ENCODE assay signal across 8 mouse cellular contexts in the genomic region with DNA sequence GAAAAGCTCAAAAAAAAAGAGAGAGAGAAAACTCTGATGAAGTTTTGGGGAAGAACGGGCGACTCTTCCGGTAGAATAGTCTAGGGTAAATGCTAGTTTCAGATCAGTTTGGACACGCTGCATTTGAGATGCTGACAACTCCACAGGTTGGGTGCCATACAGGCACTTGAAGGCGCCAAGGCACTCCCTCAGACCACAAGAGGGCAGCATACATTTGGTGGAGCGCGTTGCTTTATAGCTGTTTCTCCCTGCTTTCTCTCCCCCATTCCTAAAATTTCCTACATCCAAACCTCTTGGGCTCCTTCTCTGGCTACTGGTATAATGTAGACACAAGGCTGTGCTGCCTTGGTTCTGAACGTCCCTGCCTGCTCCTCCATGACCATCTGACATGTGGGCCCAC. TPM values are rescaled to one million over a fixed set of nuclear protein-coding genes. Genes with fewer than 3 reads are reported as not detected.
DNase-seq lines count a peak whose midpoint lies in the region; ATAC-seq and TF ChIP-seq lines count a peak whose summit lies in the region.

No protein-coding gene starts in this region.

- no peaks in the 10 kb centered on the region for H3K9me3 ChIP-seq in MEL (replicated peaks; ENCODE audit: insufficient read depth, low read length)
- no peaks in the 10 kb centered on the region for H3K9me3 ChIP-seq in erythroblast, embryonic 14.5 days (ENCODE audit: control insufficient read depth, low read length)
- H3K9me3 ChIP-seq in neural tube, embryonic 15.5 days (replicated peaks): no peaks in the 10 kb centered on the region

- peaks cover 19% of the 10 kb centered on the region for H3K79me2 ChIP-seq in MEL (ENCODE audit: control insufficient read depth, insufficient read depth, low read length, poor library complexity)

- DNase-seq in MEL (ENCODE audit: low read depth, low spot score): peak; percentile 77
- peak; percentile 85 for DNase-seq in brain, embryonic 14.5 days (ENCODE audit: low read depth)
- DNase-seq in heart, postnatal 36 days: peak; percentile 67 to 68
- DNase-seq in kidney, postnatal 4 days: peak; percentile 79 to 84
- peak; percentile 49 for DNase-seq in lung, adult 2 months
- DNase-seq in Muller cell, postnatal 12 days (ENCODE audit: inconsistent ontology term): no peak

- H3K27ac ChIP-seq in MEL (ENCODE audit: control insufficient read depth, low read depth, low read length): no peak overlapping the region
- 0 out of 2 replicates have a peak overlapping the region, but pooled peaks have one; percentile 28 for H3K27ac ChIP-seq in neural tube, embryonic 15.5 days (replicated peaks)

- TF ChIP-seq EP300 in MEL (IDR thresholded peaks at IDR 0.05; ENCODE audit: low read depth in 1 of 2, low read length in 2 of 2): no peak

- H3K4me3 ChIP-seq in MEL (ENCODE audit: control insufficient read depth in 1 of 2, insufficient read depth in 1 of 2, low read depth in 2 of 2, low read length in 2 of 2): peak overlapping the region; percentile 90 to 97; a peak in 2 of 4 replicates
- peak overlapping the region; percentile 29 for H3K4me3 ChIP-seq in erythroblast, embryonic 14.5 days (replicated peaks)
- H3K4me3 ChIP-seq in lung, adult 2 months (replicated peaks; ENCODE audit: extremely low read depth, low read depth, low read length): no peak overlapping the region
- H3K4me3 ChIP-seq in neural tube, embryonic 15.5 days (replicated peaks): peak overlapping the region; percentile 83

- H3K4me2 ChIP-seq in neural tube, embryonic 15.5 days: peak overlapping the region; percentile 94

- H3K9ac ChIP-seq in MEL (ENCODE audit: control insufficient read depth, low read depth, low read length, poor library complexity, severe bottlenecking): no peak overlapping the region; the same call in 1 of the 2 replicates
- H3K9ac ChIP-seq in neural tube, embryonic 15.5 days (replicated peaks): no peak overlapping the region

- intact Hi-C loops in heart, postnatal 36 days (cut with DNase I): loop anchor here (1.0 kb wide), 1 partner anchor 23 kb away; no protein-coding TSS in a partner anchor

- 14% methylated on average over 8 of the region's 8 CpGs for WGBS in lung, adult 2 months
- WGBS in neural tube, embryonic 15.5 days: 13% methylated on average over 8 of the region's 8 CpGs

- no peaks in the 10 kb centered on the region; a peak in 1 of 4 replicates for H3K36me3 ChIP-seq in MEL (ENCODE audit: control insufficient read depth in 1 of 2, insufficient read depth in 2 of 2, low read length in 2 of 2)
- H3K36me3 ChIP-seq in erythroblast, embryonic 14.5 days (ENCODE audit: control insufficient read depth): peaks cover 65% of the 10 kb centered on the region
- peaks cover 31% of the 10 kb centered on the region for H3K36me3 ChIP-seq in neural tube, embryonic 15.5 days

- TF ChIP-seq CTCF in MEL (IDR thresholded peaks at IDR 0.05 in 2 of 3, conservative IDR thresholded peaks at IDR 0.05 in 1 of 3; ENCODE audit: control insufficient read depth in 1 of 3, insufficient read depth in 1 of 3, low read depth in 2 of 3, low read length in 3 of 3, poor library complexity in 1 of 3, severe bottlenecking in 1 of 3): peak; percentile 79 to 84 (median 81)
- peak; percentile 89 for TF ChIP-seq CTCF in brain, embryonic 14.5 days (IDR thresholded peaks at IDR 0.05; ENCODE audit: borderline replicate concordance, extremely low read depth, insufficient read depth, insufficient read length)
- TF ChIP-seq CTCF in lung, adult 2 months (IDR thresholded peaks at IDR 0.05; ENCODE audit: insufficient read depth, low read length): peak; percentile 88

- peak; percentile 36 for TF ChIP-seq RAD21 in MEL (IDR thresholded peaks at IDR 0.05; ENCODE audit: low read depth, low read length)

- H3K4me1 ChIP-seq in MEL (ENCODE audit: control insufficient read depth in 1 of 2, insufficient read depth in 2 of 2, low read length in 2 of 2): peaks cover 0 to 10% of the 10 kb centered on the region in 2 experiments; a peak in 2 of 4 replicates
- peaks cover 35% of the 10 kb centered on the region for H3K4me1 ChIP-seq in erythroblast, embryonic 14.5 days (ENCODE audit: control insufficient read depth)
- H3K4me1 ChIP-seq in lung, adult 2 months (ENCODE audit: control insufficient read depth, insufficient read depth, low read length): peaks cover 5% of the 10 kb centered on the region; the same call in 1 of the 2 replicates
- H3K4me1 ChIP-seq in neural tube, embryonic 15.5 days: peaks cover 52% of the 10 kb centered on the region

- H3K27me3 ChIP-seq in MEL (ENCODE audit: control insufficient read depth in 1 of 2, insufficient read depth in 2 of 2, low read length in 2 of 2): no peaks in the 10 kb centered on the region
- H3K27me3 ChIP-seq in erythroblast, embryonic 14.5 days (ENCODE audit: control insufficient read depth): no peaks in the 10 kb centered on the region
- no peaks in the 10 kb centered on the region for H3K27me3 ChIP-seq in neural tube, embryonic 15.5 days (replicated peaks)

- no peak for ATAC-seq in neural tube, embryonic 15.5 days (ENCODE audit: low FRiP score)

- no peak for TF ChIP-seq POLR2A in MEL (IDR thresholded peaks at IDR 0.05; ENCODE audit: control insufficient read depth in 1 of 2, insufficient read depth in 1 of 2, low read depth in 1 of 2, low read length in 2 of 2, poor library complexity in 1 of 2)
- no peak for TF ChIP-seq POLR2A in brain, embryonic 14.5 days (IDR thresholded peaks at IDR 0.05; ENCODE audit: borderline replicate concordance, extremely low read depth, insufficient read depth, insufficient read length, poor library complexity, severe bottlenecking)
- TF ChIP-seq POLR2A in lung, adult 2 months (IDR thresholded peaks at IDR 0.05; ENCODE audit: borderline replicate concordance, extremely low read depth, low read depth, low read length): no peak

TF ChIP-seq in MEL, 35 proteins besides CTCF, POLR2A, EP300 and RAD21 (continues in another document):
- TF ChIP-seq MAZ (IDR thresholded peaks at IDR 0.05; ENCODE audit: low read depth, low read length): no peak
- TF ChIP-seq MYC (IDR thresholded peaks at IDR 0.05; ENCODE audit: low read depth, low read length): 0 out of 2 replicates have a peak, but pooled peaks have one; percentile 36
- TF ChIP-seq CHD2 (IDR thresholded peaks at IDR 0.05; ENCODE audit: low read length): no peak
- TF ChIP-seq SMC3 (IDR thresholded peaks at IDR 0.05; ENCODE audit: low read depth, low read length): peak; percentile 62
- peak; percentile 36; the same call in 1 of the 2 replicates for TF ChIP-seq SIN3A (IDR thresholded peaks at IDR 0.05; ENCODE audit: low read length)
- TF ChIP-seq GABPA (IDR thresholded peaks at IDR 0.05; ENCODE audit: low read depth, low read length): no peak
- TF ChIP-seq ZMIZ1 (IDR thresholded peaks at IDR 0.05; ENCODE audit: low read depth, low read length): no peak
- no peak for TF ChIP-seq E2F4 (IDR thresholded peaks at IDR 0.05; ENCODE audit: borderline replicate concordance, low read depth, low read length)
- TF ChIP-seq JUND (IDR thresholded peaks at IDR 0.05; ENCODE audit: low read depth, low read length): no peak
- no peak for TF ChIP-seq ELF1 (IDR thresholded peaks at IDR 0.05; ENCODE audit: low read depth, low read length)

RNA-seq across cellular contexts. Expression of a gene that starts 0.9 kb away (rescaled TPM):
- total RNA-seq in MEL (2012; rRNA removed): 50.4 and 63.5 TPM in 2 replicates
- polyA plus RNA-seq in MEL (2012; ENCODE audit: insufficient read depth in 1 of 2, insufficient read length in 2 of 2, low read depth in 1 of 2, low replicate concordance in 2 of 2, missing spikeins in 1 of 2): 10 to 100 TPM in 1 of 2 experiments, not detected in 1; 52.0 TPM
- 53.9 and 79.7 TPM in 2 replicates for polyA plus RNA-seq in brain, embryonic 14.5 days (2012; rRNA removed)
- polyA plus RNA-seq in erythroblast, embryonic 14.5 days (2012): 7.5 and 11.4 TPM in 2 replicates
- total RNA-seq in heart, postnatal 36 days (2021): 10 to 100 TPM; 31.6 to 32.3 TPM
- 42.8 and 44.3 TPM in 2 replicates for polyA plus RNA-seq in lung, adult 2 months (2012; rRNA removed)
- polyA plus RNA-seq in neural tube, embryonic 15.5 days (2015; fragmentation: Nextera tagmentation; extraction: Ambion mirVana): 59.3 and 61.1 TPM in 2 replicates

RNA-seq across cellular contexts. Expression of a gene that starts 8.7 kb away (rescaled TPM):
- 51.8 and 57.7 TPM in 2 replicates for total RNA-seq in MEL (2012; rRNA removed)
- 10 to 100 TPM in 1 of 2 experiments, not detected in 1; 64.6 TPM for polyA plus RNA-seq in MEL (2012; ENCODE audit: insufficient read depth in 1 of 2, insufficient read length in 2 of 2, low read depth in 1 of 2, low replicate concordance in 2 of 2, missing spikeins in 1 of 2)
- 157 and 186 TPM in 2 replicates for polyA plus RNA-seq in brain, embryonic 14.5 days (2012; rRNA removed)
- polyA plus RNA-seq in erythroblast, embryonic 14.5 days (2012): 23.8 and 38.0 TPM in 2 replicates
- 10 to 100 TPM; 70.7 to 77.7 TPM for total RNA-seq in heart, postnatal 36 days (2021)
- 44.3 and 45.0 TPM in 2 replicates for polyA plus RNA-seq in lung, adult 2 months (2012; rRNA removed)
- polyA plus RNA-seq in neural tube, embryonic 15.5 days (2015; fragmentation: Nextera tagmentation; extraction: Ambion mirVana): 271 and 320 TPM in 2 replicates

RNA-seq across cellular contexts. Expression of a gene that starts 14.5 kb away (rescaled TPM):
- 42.9 and 66.7 TPM in 2 replicates for total RNA-seq in MEL (2012; rRNA removed)
- polyA plus RNA-seq in MEL (2012; ENCODE audit: insufficient read depth in 1 of 2, insufficient read length in 2 of 2, low read depth in 1 of 2, low replicate concordance in 2 of 2, missing spikeins in 1 of 2): 10 to 100 TPM in 1 of 2 experiments, not detected in 1; 44.4 TPM
- polyA plus RNA-seq in brain, embryonic 14.5 days (2012; rRNA removed): 31.3 and 32.5 TPM in 2 replicates
- 0.14 and 0.17 TPM in 2 replicates for polyA plus RNA-seq in erythroblast, embryonic 14.5 days (2012)
- 10 to 100 TPM; 85.5 to 91.8 TPM for total RNA-seq in heart, postnatal 36 days (2021)
- 107 and 109 TPM in 2 replicates for polyA plus RNA-seq in lung, adult 2 months (2012; rRNA removed)
- polyA plus RNA-seq in neural tube, embryonic 15.5 days (2015; fragmentation: Nextera tagmentation; extraction: Ambion mirVana): 52.6 and 56.6 TPM in 2 replicates

RNA-seq across cellular contexts. Expression of a gene that starts 16.7 kb away (rescaled TPM):
- not detected in 2 replicates for total RNA-seq in MEL (2012; rRNA removed)
- under 1 TPM in 1 of 2 experiments, not detected in 1; 0.13 TPM for polyA plus RNA-seq in MEL (2012; ENCODE audit: insufficient read depth in 1 of 2, insufficient read length in 2 of 2, low read depth in 1 of 2, low replicate concordance in 2 of 2, missing spikeins in 1 of 2)
- polyA plus RNA-seq in brain, embryonic 14.5 days (2012; rRNA removed): 0.40 and 0.57 TPM in 2 replicates
- polyA plus RNA-seq in erythroblast, embryonic 14.5 days (2012): not detected in 2 replicates
- not detected for total RNA-seq in heart, postnatal 36 days (2021)
- not detected in 2 replicates for polyA plus RNA-seq in lung, adult 2 months (2012; rRNA removed)
- 1.1 and 1.6 TPM in 2 replicates for polyA plus RNA-seq in neural tube, embryonic 15.5 days (2015; fragmentation: Nextera tagmentation; extraction: Ambion mirVana)

RNA-seq across cellular contexts. Expression of a gene that starts 17.4 kb away (rescaled TPM):
- not detected in 2 replicates for total RNA-seq in MEL (2012; rRNA removed)
- not detected for polyA plus RNA-seq in MEL (2012; ENCODE audit: insufficient read depth in 1 of 2, insufficient read length in 2 of 2, low read depth in 1 of 2, low replicate concordance in 2 of 2, missing spikeins in 1 of 2)
- 62.2 and 109 TPM in 2 replicates for polyA plus RNA-seq in brain, embryonic 14.5 days (2012; rRNA removed)
- polyA plus RNA-seq in erythroblast, embryonic 14.5 days (2012): not detected in 2 replicates
- total RNA-seq in heart, postnatal 36 days (2021): 1 to 10 TPM; 2.6 to 3.8 TPM
- polyA plus RNA-seq in lung, adult 2 months (2012; rRNA removed): 10.5 and 14.0 TPM in 2 replicates
- 23.1 and 27.2 TPM in 2 replicates for polyA plus RNA-seq in neural tube, embryonic 15.5 days (2015; fragmentation: Nextera tagmentation; extraction: Ambion mirVana)
